Mouse (Mus musculus): ENCODE results near the gene Neu2. TPM values are rescaled to one million over a fixed set of nuclear protein-coding genes. Genes with fewer than 3 reads are reported as not detected.

Neu2 gene
- polyA plus RNA-seq, 1 experiment from 2014 or later: 2.8 TPM

DNA sequence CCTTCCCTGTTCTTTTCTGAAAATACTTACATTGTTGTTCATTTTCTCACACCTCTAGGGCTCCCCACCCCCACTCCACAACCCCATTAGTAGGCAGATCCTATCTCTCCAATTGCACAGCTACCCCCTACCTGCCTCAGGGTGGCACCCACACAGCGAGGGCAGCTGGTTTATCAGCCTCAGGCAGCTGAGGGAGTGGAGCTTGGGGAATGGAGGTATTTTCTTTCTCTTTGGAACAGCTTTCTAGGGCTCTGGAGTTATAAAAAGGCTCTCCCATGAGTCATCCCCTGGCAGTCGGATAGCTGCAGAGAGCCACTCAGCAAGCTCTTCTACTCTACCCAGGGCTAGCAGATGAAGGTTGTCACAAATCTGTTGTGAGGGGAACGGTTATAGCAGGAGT is 84.6 kb downstream of the Neu2 start:
- Histone ChIP-seq H3K9me3 (replicated peaks; ENCODE audit: control insufficient read depth, low read length) (no peaks in the 10 kb centered on the region), H3K4me2 (ENCODE audit: low read depth, low read length) (no peak overlapping the region), H3K27me3 (ENCODE audit: control insufficient read depth, insufficient read depth, low read length) (no peaks in the 10 kb centered on the region), H3K4me1 (ENCODE audit: control insufficient read depth, insufficient read depth, low read length) (no peaks in the 10 kb centered on the region), H3K27ac (ENCODE audit: low read length) (no peak overlapping the region), H3K4me3 (replicated peaks; ENCODE audit: low read length) (no peak overlapping the region), H3K9ac (ENCODE audit: low read length) (no peak overlapping the region), H3K36me3 (ENCODE audit: control insufficient read depth, insufficient read depth, low read length) (no peaks in the 10 kb centered on the region)
- ATAC-seq (ENCODE audit: insufficient read depth, low FRiP score): no peak
- WGBS: 52% methylated on average over 3 of the region's 3 CpGs

DNA sequence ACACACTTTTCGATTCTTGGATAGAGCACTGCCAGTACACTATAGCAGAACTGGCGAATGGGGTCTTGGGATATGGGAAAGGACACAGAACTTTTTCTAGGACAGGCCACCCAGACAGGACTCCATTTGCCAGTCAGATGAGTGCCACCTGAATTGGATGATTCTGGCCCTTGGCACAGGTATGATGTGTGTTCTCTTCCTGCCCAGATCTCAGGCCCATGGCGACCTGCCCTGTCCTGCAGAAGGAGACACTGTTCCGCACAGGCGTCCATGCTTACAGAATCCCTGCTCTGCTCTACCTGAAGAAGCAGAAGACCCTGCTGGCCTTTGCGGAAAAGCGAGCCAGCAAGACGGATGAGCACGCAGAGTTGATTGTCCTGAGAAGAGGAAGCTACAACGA is 85.0 kb downstream of the Neu2 start:
- H3K4me1 ChIP-seq (ENCODE audit: control insufficient read depth, insufficient read depth, low read length): no peaks in the 10 kb centered on the region
- no peaks in the 10 kb centered on the region for H3K9me3 ChIP-seq (replicated peaks; ENCODE audit: control insufficient read depth, low read length)
- ATAC-seq (ENCODE audit: insufficient read depth, low FRiP score): no peak
- no peak overlapping the region for H3K4me3 ChIP-seq (replicated peaks; ENCODE audit: low read length)
- no peaks in the 10 kb centered on the region for H3K27me3 ChIP-seq (ENCODE audit: control insufficient read depth, insufficient read depth, low read length)
- no peaks in the 10 kb centered on the region for H3K36me3 ChIP-seq (ENCODE audit: control insufficient read depth, insufficient read depth, low read length)
- no peak overlapping the region for H3K9ac ChIP-seq (ENCODE audit: low read length)
- 93% methylated on average over 10 of the region's 10 CpGs for WGBS
- H3K27ac ChIP-seq (ENCODE audit: low read length): no peak overlapping the region
- no peak overlapping the region for H3K4me2 ChIP-seq (ENCODE audit: low read depth, low read length)

DNA sequence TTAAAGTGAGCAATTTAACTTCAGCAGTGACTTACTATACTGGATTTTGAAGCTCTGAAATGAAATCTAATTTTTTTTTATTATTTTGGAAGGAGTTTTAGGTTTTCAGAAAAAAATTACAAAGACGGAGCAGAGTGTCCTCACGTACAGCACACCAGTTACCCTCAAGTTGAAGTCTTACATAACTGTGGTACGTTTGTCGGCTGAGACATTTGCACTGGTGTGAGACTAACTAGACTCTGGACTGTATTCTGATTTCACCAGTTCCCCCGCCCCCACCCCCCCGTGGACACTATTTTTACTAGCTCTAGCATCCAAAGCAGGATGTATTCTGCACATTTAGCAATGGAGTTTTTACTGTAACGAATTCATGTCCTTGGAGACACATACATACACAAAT is 90.8 kb downstream of the Neu2 start:
- 72% methylated on average over 7 of the region's 7 CpGs for WGBS
- no peak overlapping the region for H3K4me3 ChIP-seq (replicated peaks; ENCODE audit: low read length)
- no peak for ATAC-seq (ENCODE audit: insufficient read depth, low FRiP score)
- H3K36me3 ChIP-seq (ENCODE audit: control insufficient read depth, insufficient read depth, low read length): no peaks in the 10 kb centered on the region
- no peak overlapping the region for H3K9ac ChIP-seq (ENCODE audit: low read length)
- no peaks in the 10 kb centered on the region for H3K9me3 ChIP-seq (replicated peaks; ENCODE audit: control insufficient read depth, low read length)
- no peaks in the 10 kb centered on the region for H3K27me3 ChIP-seq (ENCODE audit: control insufficient read depth, insufficient read depth, low read length)
- H3K27ac ChIP-seq (ENCODE audit: low read length): no peak overlapping the region
- H3K4me1 ChIP-seq (ENCODE audit: control insufficient read depth, insufficient read depth, low read length): no peaks in the 10 kb centered on the region
- H3K4me2 ChIP-seq (ENCODE audit: low read depth, low read length): no peak overlapping the region

DNA sequence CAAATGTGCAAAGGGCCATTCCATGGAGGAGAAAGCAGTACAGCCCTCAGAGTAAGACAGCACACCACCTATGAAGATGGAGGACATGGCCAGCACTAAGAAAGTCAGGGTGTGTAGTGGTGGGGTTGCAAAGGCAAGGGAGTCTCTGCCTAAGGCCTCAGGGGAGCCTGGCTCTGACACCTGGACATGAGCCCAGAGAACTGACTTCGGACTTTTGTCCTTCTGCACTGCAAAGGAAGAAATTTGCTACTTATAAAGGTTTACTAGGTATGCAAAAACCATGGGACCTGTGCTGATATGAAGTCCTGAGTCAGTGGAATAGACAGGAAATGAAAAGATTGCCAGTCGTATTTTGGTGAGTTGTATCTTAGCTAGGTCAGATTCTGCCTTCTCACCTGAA is 92.1 kb downstream of the Neu2 start:
- no peaks in the 10 kb centered on the region for H3K27me3 ChIP-seq (ENCODE audit: control insufficient read depth, insufficient read depth, low read length)
- ATAC-seq (ENCODE audit: insufficient read depth, low FRiP score): no peak
- H3K4me3 ChIP-seq (replicated peaks; ENCODE audit: low read length): no peak overlapping the region
- no peak overlapping the region for H3K27ac ChIP-seq (ENCODE audit: low read length)
- H3K4me1 ChIP-seq (ENCODE audit: control insufficient read depth, insufficient read depth, low read length): no peaks in the 10 kb centered on the region
- 73% methylated on average over 2 of the region's 2 CpGs for WGBS
- no peak overlapping the region for H3K4me2 ChIP-seq (ENCODE audit: low read depth, low read length)
- H3K36me3 ChIP-seq (ENCODE audit: control insufficient read depth, insufficient read depth, low read length): no peaks in the 10 kb centered on the region
- H3K9me3 ChIP-seq (replicated peaks; ENCODE audit: control insufficient read depth, low read length): no peaks in the 10 kb centered on the region
- H3K9ac ChIP-seq (ENCODE audit: low read length): no peak overlapping the region

DNA sequence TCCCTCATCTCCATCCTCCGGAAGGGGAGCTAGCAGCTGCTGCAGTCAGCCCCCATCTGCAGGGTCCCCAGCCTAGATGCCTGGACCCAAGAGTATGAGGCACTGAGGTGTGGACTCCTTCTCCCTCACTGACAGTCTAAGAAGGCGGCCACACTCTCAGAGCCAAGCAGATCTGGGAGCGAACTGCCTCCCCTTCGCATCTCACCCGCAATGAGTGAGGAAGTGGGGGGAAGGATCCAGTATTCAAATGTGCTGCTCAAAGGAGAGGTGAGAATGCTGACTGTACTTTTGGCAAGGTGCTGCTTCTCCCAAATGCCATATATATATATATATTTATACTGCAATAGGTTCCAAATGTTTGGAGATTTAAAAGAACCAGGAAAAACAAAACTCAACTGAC is 93.7 kb downstream of the Neu2 start:
- no peaks in the 10 kb centered on the region for H3K27me3 ChIP-seq (ENCODE audit: control insufficient read depth, insufficient read depth, low read length)
- no peaks in the 10 kb centered on the region for H3K36me3 ChIP-seq (ENCODE audit: control insufficient read depth, insufficient read depth, low read length)
- ATAC-seq (ENCODE audit: insufficient read depth, low FRiP score): no peak
- no peak overlapping the region for H3K4me3 ChIP-seq (replicated peaks; ENCODE audit: low read length)
- no peak overlapping the region for H3K9ac ChIP-seq (ENCODE audit: low read length)
- 82% methylated on average over 5 of the region's 5 CpGs for WGBS
- H3K4me1 ChIP-seq (ENCODE audit: control insufficient read depth, insufficient read depth, low read length): no peaks in the 10 kb centered on the region
- H3K4me2 ChIP-seq (ENCODE audit: low read depth, low read length): no peak overlapping the region
- H3K27ac ChIP-seq (ENCODE audit: low read length): no peak overlapping the region
- H3K9me3 ChIP-seq (replicated peaks; ENCODE audit: control insufficient read depth, low read length): no peaks in the 10 kb centered on the region

DNA sequence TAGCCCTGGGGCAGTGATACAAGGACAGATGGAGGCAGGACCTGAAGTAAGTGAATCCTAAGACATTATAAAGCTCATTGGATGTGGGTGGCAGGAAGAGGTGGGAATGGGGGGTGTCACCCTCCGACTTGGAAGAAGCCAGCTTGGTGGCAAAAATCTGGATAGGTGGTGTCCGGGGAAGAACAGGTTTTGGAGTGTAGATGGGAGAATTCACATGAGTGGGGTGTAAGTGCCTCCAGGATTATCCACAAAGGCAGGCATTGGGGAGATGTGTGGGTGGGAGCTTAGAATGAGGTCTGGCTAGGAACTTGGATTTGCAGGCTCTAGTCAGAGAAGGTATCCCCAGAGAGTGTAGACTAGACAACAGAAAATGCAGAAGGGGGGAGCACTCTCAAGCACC is 95.6 kb downstream of the Neu2 start:
- no peak for ATAC-seq (ENCODE audit: insufficient read depth, low FRiP score)
- WGBS: 94% methylated on average over 2 of the region's 2 CpGs
- no peak overlapping the region for H3K4me3 ChIP-seq (replicated peaks; ENCODE audit: low read length)

DNA sequence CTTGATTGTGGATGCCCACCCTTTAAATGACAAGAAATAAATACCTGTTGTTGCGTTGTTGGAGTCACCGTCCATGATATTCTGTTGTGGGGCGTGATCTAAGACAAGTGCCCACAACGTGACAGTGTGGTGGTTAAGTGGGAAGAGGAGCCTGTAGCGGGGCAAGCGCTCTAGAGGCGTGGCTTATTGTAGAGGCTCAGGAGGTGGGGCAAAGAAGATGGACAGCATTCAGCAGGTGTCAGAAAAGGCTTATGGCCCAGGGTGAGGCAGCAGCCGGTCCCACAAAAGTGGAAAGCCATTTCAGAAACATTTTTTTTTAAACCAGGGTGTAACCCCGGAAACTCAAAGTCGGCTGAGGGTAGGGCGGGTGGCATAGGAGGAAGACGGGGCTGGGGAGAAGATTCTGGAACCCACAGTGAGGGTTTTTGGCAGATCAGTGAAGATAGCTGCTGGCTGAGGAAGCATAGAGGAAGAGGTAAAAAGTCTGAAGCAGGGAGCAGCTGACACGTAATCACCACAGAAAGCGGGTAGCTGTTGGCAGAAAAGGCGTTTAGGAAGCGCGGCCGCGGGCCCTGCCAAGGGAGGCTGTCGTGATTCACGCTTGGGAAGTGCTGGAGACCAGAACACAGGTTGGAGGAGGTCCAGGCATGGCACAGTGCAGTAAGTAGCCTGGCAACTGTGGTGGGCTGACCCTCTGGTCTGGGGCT is 97.8 kb downstream of the Neu2 start:
- no peak for ATAC-seq (ENCODE audit: insufficient read depth, low FRiP score)
- WGBS: 72% methylated on average over 21 of the region's 21 CpGs

More for the DNA sequence above, 95.6 kb downstream of the Neu2 start:
- Histone ChIP-seq H3K27me3 (ENCODE audit: control insufficient read depth, insufficient read depth, low read length) (no peaks in the 10 kb centered on the region), H3K4me1 (ENCODE audit: control insufficient read depth, insufficient read depth, low read length) (no peaks in the 10 kb centered on the region), H3K9ac (ENCODE audit: low read length) (no peak overlapping the region), H3K4me2 (ENCODE audit: low read depth, low read length) (no peak overlapping the region), H3K27ac (ENCODE audit: low read length) (no peak overlapping the region), H3K9me3 (replicated peaks; ENCODE audit: control insufficient read depth, low read length) (no peaks in the 10 kb centered on the region), H3K36me3 (ENCODE audit: control insufficient read depth, insufficient read depth, low read length) (no peaks in the 10 kb centered on the region)

DNA sequence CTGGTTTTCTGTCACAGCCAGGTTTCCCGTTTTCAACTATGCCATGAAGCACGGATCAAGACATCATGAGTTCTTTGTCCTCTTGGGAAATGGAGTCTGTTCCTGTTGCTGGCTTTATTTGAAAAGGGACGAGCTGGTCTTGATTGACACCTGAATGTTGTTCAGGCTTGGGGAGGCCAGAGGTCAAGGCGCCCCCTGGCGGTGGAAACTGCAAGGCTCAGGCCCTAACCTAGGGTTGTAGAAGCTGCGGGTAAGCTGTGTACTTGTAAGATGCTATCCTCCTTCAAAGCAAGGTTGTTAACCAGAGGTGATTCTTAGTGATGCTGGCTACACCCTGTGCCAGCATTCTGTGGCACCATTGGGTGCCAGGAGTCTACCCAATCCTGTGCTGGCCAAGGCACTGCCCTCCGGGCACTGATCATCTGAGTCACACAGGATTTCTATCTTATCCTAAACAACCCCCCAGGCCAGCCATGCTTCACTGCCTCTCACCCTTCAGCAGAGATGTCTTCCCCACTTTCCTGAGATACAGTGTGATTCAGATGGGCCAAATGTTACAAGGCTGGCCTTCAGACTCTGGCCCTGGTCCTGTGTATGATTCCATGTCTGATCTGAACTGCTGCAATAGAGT is 98.8 kb downstream of the Neu2 start:
- no peak overlapping the region for H3K4me3 ChIP-seq (replicated peaks; ENCODE audit: low read length)
- H3K27ac ChIP-seq (ENCODE audit: low read length): no peak overlapping the region
- H3K4me2 ChIP-seq (ENCODE audit: low read depth, low read length): no peak overlapping the region
- no peaks in the 10 kb centered on the region for H3K9me3 ChIP-seq (replicated peaks; ENCODE audit: control insufficient read depth, low read length)
- no peak overlapping the region for H3K9ac ChIP-seq (ENCODE audit: low read length)
- H3K36me3 ChIP-seq (ENCODE audit: control insufficient read depth, insufficient read depth, low read length): no peaks in the 10 kb centered on the region
- WGBS: 32% methylated on average over 7 of the region's 7 CpGs
- H3K4me1 ChIP-seq (ENCODE audit: control insufficient read depth, insufficient read depth, low read length): no peaks in the 10 kb centered on the region
- no peak for ATAC-seq (ENCODE audit: insufficient read depth, low FRiP score)
- H3K27me3 ChIP-seq (ENCODE audit: control insufficient read depth, insufficient read depth, low read length): no peaks in the 10 kb centered on the region

More for the DNA sequence above, 97.8 kb downstream of the Neu2 start:
- Histone ChIP-seq H3K27ac (ENCODE audit: low read length) (no peak overlapping the region), H3K27me3 (ENCODE audit: control insufficient read depth, insufficient read depth, low read length) (no peaks in the 10 kb centered on the region), H3K4me2 (ENCODE audit: low read depth, low read length) (no peak overlapping the region), H3K9ac (ENCODE audit: low read length) (no peak overlapping the region), H3K4me1 (ENCODE audit: control insufficient read depth, insufficient read depth, low read length) (no peaks in the 10 kb centered on the region), H3K4me3 (replicated peaks; ENCODE audit: low read length) (no peak overlapping the region), H3K9me3 (replicated peaks; ENCODE audit: control insufficient read depth, low read length) (no peaks in the 10 kb centered on the region), H3K36me3 (ENCODE audit: control insufficient read depth, insufficient read depth, low read length) (no peaks in the 10 kb centered on the region)

DNA sequence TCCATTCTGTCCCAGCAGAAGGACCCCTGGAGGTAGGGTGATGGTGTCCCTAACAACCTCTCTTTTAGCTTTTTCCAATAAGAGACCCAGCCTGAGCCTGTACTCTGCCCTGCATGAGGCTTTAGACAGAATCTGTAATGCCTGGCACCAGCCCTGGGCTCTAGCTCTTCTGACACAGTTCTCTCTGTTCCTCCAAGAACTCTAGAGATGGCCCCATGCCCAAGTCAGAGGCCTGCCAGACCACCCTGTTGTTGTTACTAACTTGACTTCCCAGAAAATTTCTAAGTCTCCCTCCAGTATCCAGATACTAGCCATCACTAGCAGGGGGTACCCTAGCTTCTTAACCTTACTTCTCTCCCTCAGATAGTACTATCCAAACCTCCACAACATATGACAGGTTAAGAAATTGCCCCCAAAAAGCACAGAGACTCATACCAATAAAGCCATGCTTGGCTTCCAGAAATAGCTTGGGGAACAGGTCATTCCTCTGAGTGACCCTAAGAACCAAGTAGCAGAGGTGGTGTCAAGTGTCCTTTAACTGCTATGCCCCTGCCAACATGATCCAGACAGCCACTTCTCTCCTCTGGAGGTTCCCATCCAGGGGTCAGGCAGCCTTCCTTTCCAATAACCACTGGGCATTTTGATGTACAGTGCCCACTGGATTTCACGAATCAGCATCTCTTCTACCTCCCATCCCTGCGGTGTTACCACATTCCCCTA is 105.0 kb downstream of the Neu2 start:
- ATAC-seq (ENCODE audit: insufficient read depth, low FRiP score): no peak
- no peak overlapping the region for H3K4me2 ChIP-seq (ENCODE audit: low read depth, low read length)
- no peak overlapping the region for H3K27ac ChIP-seq (ENCODE audit: low read length)
- H3K4me1 ChIP-seq (ENCODE audit: control insufficient read depth, insufficient read depth, low read length): no peaks in the 10 kb centered on the region
- no peaks in the 10 kb centered on the region for H3K36me3 ChIP-seq (ENCODE audit: control insufficient read depth, insufficient read depth, low read length)
- no peak overlapping the region for H3K4me3 ChIP-seq (replicated peaks; ENCODE audit: low read length)
- WGBS: 78% methylated on average over 2 of the region's 2 CpGs
- no peaks in the 10 kb centered on the region for H3K9me3 ChIP-seq (replicated peaks; ENCODE audit: control insufficient read depth, low read length)
- no peaks in the 10 kb centered on the region for H3K27me3 ChIP-seq (ENCODE audit: control insufficient read depth, insufficient read depth, low read length)
- H3K9ac ChIP-seq (ENCODE audit: low read length): no peak overlapping the region
